Mouse (Mus musculus) megakaryocyte, embryonic 14.5 days (primary cell): ENCODE data around the gene Prim2.

Source experiments
- FLI1 ChIP-seq: IDR thresholded peaks from 2 replicates; pipeline ENCODE4 v1.6.1; 2012; ENCODE audit warnings: low read length, inconsistent platforms, mixed read lengths
- GATA1 ChIP-seq: IDR thresholded peaks from 3 replicates; pipeline ENCODE4 v1.6.1; 2012; ENCODE audit warnings: mixed read lengths, low read length, inconsistent platforms, borderline replicate concordance

GRCm38 (mm10) chr1:33564032-33564431 is 105.6 kb downstream of the Prim2 start:
- TF ChIP-seq GATA1: no peak
- TF ChIP-seq FLI1: no peak
